Mouse (Mus musculus): ENCODE measurements around the gene Ssc4d. TPM values are rescaled to one million over a fixed set of nuclear protein-coding genes. Genes with fewer than 3 reads are reported as not detected.

Ssc4d gene
- total RNA-seq (2014; rRNA removed) (8.0 and 8.9 TPM in 2 replicates), polyA plus RNA-seq (2015; fragmentation: Nextera tagmentation; extraction: Ambion mirVana) (3.6 TPM in 2 replicates)

DNA sequence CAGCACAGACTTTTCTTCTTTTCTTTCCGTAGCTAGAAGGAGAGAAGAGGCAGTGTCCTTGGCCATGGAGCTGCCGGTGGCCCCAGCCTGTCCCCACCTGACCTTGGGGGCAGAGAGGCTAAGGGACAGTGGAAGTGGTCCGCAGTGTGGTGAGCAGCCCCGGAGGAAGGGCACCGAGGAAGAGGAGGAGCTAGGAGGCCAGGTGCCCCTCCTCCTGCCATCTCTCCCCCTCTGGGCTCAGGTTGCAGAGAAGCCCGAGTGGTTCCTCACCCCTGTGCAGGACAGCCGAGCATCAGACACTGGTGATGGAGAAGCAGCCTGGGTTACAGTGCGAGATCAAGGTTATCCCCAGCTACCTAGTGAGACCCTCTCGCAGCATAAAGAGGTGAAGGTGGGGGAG lies at the start of gene Ssc4d:
TSS of gene Ssc4d (minus strand) at position 167 of the 400 bp plus-strand sequence.
- TF ChIP-seq CTCF (IDR thresholded peaks at IDR 0.05): no peak

DNA sequence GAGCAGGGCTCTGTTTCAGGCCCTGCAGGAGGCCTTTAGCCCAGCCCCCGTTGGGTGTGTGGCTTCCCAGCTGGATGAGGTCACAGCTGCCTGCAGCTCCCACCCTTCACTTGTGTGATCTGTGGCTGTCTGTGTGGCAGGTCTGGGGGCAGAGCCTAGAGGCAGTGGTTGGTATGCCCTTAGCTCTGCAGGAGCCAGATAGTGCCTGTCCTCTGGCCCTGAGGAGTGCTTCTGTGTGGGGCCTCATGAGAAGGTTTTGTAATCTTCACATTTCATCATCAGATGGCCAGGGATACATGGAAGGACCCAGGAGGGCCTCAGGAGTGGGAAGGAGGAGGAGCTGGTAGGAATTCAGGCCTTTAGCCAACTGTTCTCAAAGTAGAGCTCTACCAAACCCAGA lies 45.6 kb upstream of the Ssc4d start:
- TF ChIP-seq CTCF (IDR thresholded peaks at IDR 0.05): no peak
- WGBS: 28% methylated on average over 1 of the region's 1 CpGs
- H3K27me3 ChIP-seq (ENCODE audit: insufficient read depth, low read length): no peaks in the 10 kb centered on the region

More for the DNA sequence above, at the start of gene Ssc4d:
- Histone ChIP-seq H3K27ac (ENCODE audit: low read depth, low read length) (no peak within 1 kb of the TSS), H3K27me3 (ENCODE audit: insufficient read depth, low read length) (no peaks in the 10 kb centered on the region), H3K4me3 (ENCODE audit: low read depth, low read length) (no peak within 1 kb of the TSS), H3K4me2 (ENCODE audit: low read depth, low read length, poor library complexity, severe bottlenecking) (no peak within 1 kb of the TSS), H3K4me1 (ENCODE audit: insufficient read depth, low read length) (no peaks in the 10 kb centered on the region), H3K36me3 (ENCODE audit: insufficient read depth, low read length) (no peaks in the 10 kb centered on the region), H3K9me3 (ENCODE audit: low read length) (no peaks in the 10 kb centered on the region), H3K9ac (replicated peaks; ENCODE audit: low read length, poor library complexity, severe bottlenecking) (no peak within 1 kb of the TSS)
- 20% methylated on average over 8 of the region's 9 CpGs for WGBS
- no peak for ATAC-seq (ENCODE audit: low FRiP score)
- no peak for DNase-seq (ENCODE audit: low spot score)

DNA sequence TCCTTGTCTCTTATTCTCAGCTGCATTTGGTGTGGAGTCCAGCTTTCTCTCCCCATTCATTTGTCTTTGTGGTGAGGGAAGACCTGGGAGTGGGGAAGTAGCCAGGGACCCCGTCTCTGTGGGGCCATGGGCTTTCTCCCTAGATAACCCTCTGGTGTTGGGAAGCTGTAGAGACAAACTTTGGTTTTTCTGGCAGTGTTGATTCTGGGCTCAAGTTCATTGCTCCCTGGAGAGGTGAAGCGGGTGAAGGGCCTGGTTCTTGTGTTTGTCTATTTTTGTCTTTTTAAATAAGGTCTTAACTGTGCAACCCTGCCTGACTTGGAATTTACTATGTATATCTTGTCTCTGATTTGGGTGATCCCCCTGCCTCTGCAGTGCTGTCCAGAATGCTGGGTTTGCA lies 44.4 kb upstream of the Ssc4d start:
- no peaks in the 10 kb centered on the region for H3K9me3 ChIP-seq (ENCODE audit: low read length)
- H3K4me3 ChIP-seq (ENCODE audit: low read depth, low read length): no peak overlapping the region
- 97% methylated on average over 2 of the region's 2 CpGs for WGBS
- peaks cover 12% of the 10 kb centered on the region for H3K36me3 ChIP-seq (ENCODE audit: insufficient read depth, low read length)
- H3K4me1 ChIP-seq (ENCODE audit: insufficient read depth, low read length): no peaks in the 10 kb centered on the region
- no peak overlapping the region for H3K9ac ChIP-seq (replicated peaks; ENCODE audit: low read length, poor library complexity, severe bottlenecking)
- H3K4me2 ChIP-seq (ENCODE audit: low read depth, low read length, poor library complexity, severe bottlenecking): no peak overlapping the region
- no peak overlapping the region for H3K27ac ChIP-seq (ENCODE audit: low read depth, low read length)
- no peaks in the 10 kb centered on the region for H3K27me3 ChIP-seq (ENCODE audit: insufficient read depth, low read length)
- ATAC-seq (ENCODE audit: low FRiP score) (no peak), DNase-seq (ENCODE audit: low spot score) (no peak)
- no peak for TF ChIP-seq CTCF (IDR thresholded peaks at IDR 0.05)

More for the DNA sequence above, 45.6 kb upstream of the Ssc4d start:
- Histone ChIP-seq H3K9ac (replicated peaks; ENCODE audit: low read length, poor library complexity, severe bottlenecking) (no peak overlapping the region), H3K9me3 (ENCODE audit: low read length) (no peaks in the 10 kb centered on the region), H3K4me3 (ENCODE audit: low read depth, low read length) (no peak overlapping the region), H3K27ac (ENCODE audit: low read depth, low read length) (no peak overlapping the region), H3K4me1 (ENCODE audit: insufficient read depth, low read length) (no peaks in the 10 kb centered on the region), H3K4me2 (ENCODE audit: low read depth, low read length, poor library complexity, severe bottlenecking) (no peak overlapping the region), H3K36me3 (ENCODE audit: insufficient read depth, low read length) (peaks cover 13% of the 10 kb centered on the region)
- DNase-seq (ENCODE audit: low spot score): no peak
- ATAC-seq (ENCODE audit: low FRiP score): no peak

DNA sequence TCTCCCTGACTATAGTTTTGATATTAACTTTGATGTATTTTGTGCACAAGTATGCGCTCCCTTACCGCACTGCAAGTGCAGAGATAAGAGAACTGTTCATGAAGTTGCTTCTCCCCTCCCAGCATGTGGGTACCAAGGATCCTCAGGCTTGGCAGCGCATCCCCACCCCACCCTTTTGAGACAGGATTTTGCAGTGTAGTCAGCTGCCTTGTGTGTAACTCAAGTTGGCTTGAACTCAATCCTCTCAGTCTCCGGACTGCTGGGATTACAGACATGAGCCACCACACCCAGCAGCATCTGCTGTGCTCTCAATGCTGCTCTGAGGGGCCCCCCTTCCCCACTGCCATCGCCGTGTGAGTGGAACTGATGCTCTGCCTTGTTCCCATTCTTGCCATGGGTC lies 42.9 kb upstream of the Ssc4d start:
- Histone ChIP-seq H3K36me3 (ENCODE audit: insufficient read depth, low read length) (peaks cover 16% of the 10 kb centered on the region), H3K9me3 (ENCODE audit: low read length) (no peaks in the 10 kb centered on the region), H3K9ac (replicated peaks; ENCODE audit: low read length, poor library complexity, severe bottlenecking) (no peak overlapping the region), H3K4me1 (ENCODE audit: insufficient read depth, low read length) (no peaks in the 10 kb centered on the region), H3K27ac (ENCODE audit: low read depth, low read length) (no peak overlapping the region), H3K4me3 (ENCODE audit: low read depth, low read length) (no peak overlapping the region), H3K27me3 (ENCODE audit: insufficient read depth, low read length) (no peaks in the 10 kb centered on the region), H3K4me2 (ENCODE audit: low read depth, low read length, poor library complexity, severe bottlenecking) (no peak overlapping the region)
- DNase-seq (ENCODE audit: low spot score) (peak; percentile 25), ATAC-seq (ENCODE audit: low FRiP score) (no peak)
- no peak for TF ChIP-seq CTCF (IDR thresholded peaks at IDR 0.05)
- WGBS: 74% methylated on average over 5 of the region's 6 CpGs

DNA sequence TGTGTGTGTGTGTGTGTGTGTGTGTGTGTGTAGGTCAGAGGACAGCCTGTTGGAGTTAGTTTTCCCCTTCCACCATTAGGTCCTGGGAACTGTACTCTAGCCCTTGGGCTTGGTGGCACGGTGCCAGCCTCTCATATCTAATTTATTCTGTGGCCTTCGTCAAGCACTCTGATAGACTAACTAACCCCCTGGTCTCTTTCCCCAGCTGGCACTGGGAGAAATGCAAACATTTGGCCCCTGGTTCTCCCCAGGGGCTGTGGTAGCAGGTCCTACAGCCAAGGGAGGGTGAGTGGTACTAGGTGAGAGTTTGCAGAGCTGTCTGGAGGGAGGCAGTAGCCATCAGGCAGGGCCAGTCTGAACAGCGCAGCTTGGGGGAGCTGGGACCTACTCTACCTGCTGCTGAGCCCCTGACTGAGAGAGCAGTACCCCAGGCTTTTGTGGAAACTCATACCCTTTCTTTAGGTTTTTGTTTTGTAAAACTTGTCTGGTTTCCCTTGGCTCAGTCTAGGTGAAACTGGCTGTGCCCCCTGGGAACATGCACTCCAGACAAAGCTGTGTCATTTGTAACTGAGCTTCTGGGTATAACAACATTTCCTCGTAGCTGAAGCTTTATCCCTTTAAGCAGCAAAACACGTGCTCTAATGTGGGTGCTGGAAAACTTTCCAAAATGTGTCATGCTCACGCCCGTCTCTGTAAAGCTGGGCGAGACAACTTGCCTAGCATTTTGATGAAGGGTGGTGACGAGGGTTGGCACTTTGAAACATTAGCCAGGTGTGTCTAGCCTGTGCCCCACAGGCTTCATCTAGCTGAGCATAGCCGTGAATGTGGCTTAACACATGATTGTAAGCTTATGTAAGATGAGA lies 41.9 kb upstream of the Ssc4d start:
- no peaks in the 10 kb centered on the region for H3K27me3 ChIP-seq (ENCODE audit: insufficient read depth, low read length)
- H3K4me2 ChIP-seq (ENCODE audit: low read depth, low read length, poor library complexity, severe bottlenecking): no peak overlapping the region
- ATAC-seq (ENCODE audit: low FRiP score) (no peak), DNase-seq (ENCODE audit: low spot score) (peak; percentile 12)
- H3K9ac ChIP-seq (replicated peaks; ENCODE audit: low read length, poor library complexity, severe bottlenecking): no peak overlapping the region
- H3K4me3 ChIP-seq (ENCODE audit: low read depth, low read length): no peak overlapping the region
- 70% methylated on average over 10 of the region's 10 CpGs for WGBS
- peaks cover 20% of the 10 kb centered on the region for H3K36me3 ChIP-seq (ENCODE audit: insufficient read depth, low read length)
- H3K27ac ChIP-seq (ENCODE audit: low read depth, low read length): 0 out of 2 replicates have a peak overlapping the region, but pooled peaks have one; percentile 12
- no peaks in the 10 kb centered on the region for H3K9me3 ChIP-seq (ENCODE audit: low read length)
- no peaks in the 10 kb centered on the region for H3K4me1 ChIP-seq (ENCODE audit: insufficient read depth, low read length)
- TF ChIP-seq CTCF (IDR thresholded peaks at IDR 0.05): no peak

DNA sequence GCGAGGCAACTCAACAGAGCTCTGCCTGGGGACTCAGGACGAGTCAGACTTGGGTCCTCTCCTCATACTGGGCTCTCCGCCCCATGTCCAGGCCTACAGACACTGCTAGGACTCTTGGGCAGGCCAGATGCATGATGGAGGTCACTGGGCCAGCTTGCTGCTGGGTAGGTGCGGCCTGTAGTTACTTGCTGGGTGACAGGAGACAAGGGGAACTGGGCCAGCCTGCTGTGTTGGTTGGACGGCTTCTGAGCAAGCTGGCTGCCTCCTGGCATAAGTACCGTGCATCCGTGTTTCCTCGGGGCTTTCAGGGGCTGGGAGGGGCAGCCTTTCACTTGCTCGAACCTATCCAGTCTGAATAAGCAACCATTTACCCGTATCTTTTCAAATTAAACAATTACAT lies 41.3 kb upstream of the Ssc4d start:
- DNase-seq (ENCODE audit: low spot score): no peak
- no peaks in the 10 kb centered on the region for H3K4me1 ChIP-seq (ENCODE audit: insufficient read depth, low read length)
- no peak overlapping the region for H3K4me2 ChIP-seq (ENCODE audit: low read depth, low read length, poor library complexity, severe bottlenecking)
- H3K27ac ChIP-seq (ENCODE audit: low read depth, low read length): no peak overlapping the region; the same call in 1 of the 2 replicates
- no peak for TF ChIP-seq CTCF (IDR thresholded peaks at IDR 0.05)
- H3K36me3 ChIP-seq (ENCODE audit: insufficient read depth, low read length): peaks cover 22% of the 10 kb centered on the region
- H3K9ac ChIP-seq (replicated peaks; ENCODE audit: low read length, poor library complexity, severe bottlenecking): 0 out of 2 replicates have a peak overlapping the region, but pooled peaks have one; percentile 33
- ATAC-seq (ENCODE audit: low FRiP score): no peak
- H3K9me3 ChIP-seq (ENCODE audit: low read length): no peaks in the 10 kb centered on the region
- no peak overlapping the region for H3K4me3 ChIP-seq (ENCODE audit: low read depth, low read length)
- WGBS: 71% methylated on average over 10 of the region's 10 CpGs
- no peaks in the 10 kb centered on the region for H3K27me3 ChIP-seq (ENCODE audit: insufficient read depth, low read length)

Data from midbrain, postnatal 0 days (tissue).